Mouse (Mus musculus) hindbrain, embryonic 12.5 days (tissue): ENCODE data around the gene Actn3. TPM values are rescaled to one million over a fixed set of nuclear protein-coding genes. Genes with fewer than 3 reads are reported as not detected.
"Not testable (repeated sequence)": the region's sequence is repeated elsewhere in the genome, so short reads cannot be mapped to it uniquely, and the experiment has no call there.

ENCODE experiments used
- ATAC-seq: fragments of 200-750 bp; cut with Nextera tagmentation; 2 replicates; pipeline ENCODE4 v1.8.0; 2017; ENCODE audit warnings: moderate TSS enrichment; ENCODE audit not compliant: low FRiP score
- H3K27ac ChIP-seq: fragments of 300-500 bp; sonication (generic); 2 replicates; pipeline ENCODE4 v1.5.1; 2016; ENCODE audit warnings: mild to moderate bottlenecking
- H3K27me3 ChIP-seq: fragments of 300-500 bp; sonication (generic); 2 replicates; pipeline ENCODE4 v1.6.1; 2016; ENCODE audit warnings: mild to moderate bottlenecking
- H3K36me3 ChIP-seq: fragments of 300-500 bp; sonication (generic); 2 replicates; pipeline ENCODE4 v1.6.1; 2016; ENCODE audit warnings: mild to moderate bottlenecking
- H3K4me1 ChIP-seq: fragments of 300-500 bp; sonication (generic); 2 replicates; pipeline ENCODE4 v1.6.1; 2016
- H3K4me2 ChIP-seq: fragments of 300-500 bp; sonication (generic); replicated peaks from 2 replicates; pipeline ENCODE4 v1.6.1; 2016; ENCODE audit warnings: mild to moderate bottlenecking
- H3K4me3 ChIP-seq: fragments of 300-500 bp; sonication (generic); 2 replicates; pipeline ENCODE4 v1.5.1; 2016; ENCODE audit warnings: mild to moderate bottlenecking
- H3K9ac ChIP-seq: fragments of 300-500 bp; sonication (generic); 2 replicates; pipeline ENCODE4 v1.6.1; 2016; ENCODE audit warnings: mild to moderate bottlenecking, moderate library complexity
- H3K9me3 ChIP-seq: fragments of 300-500 bp; sonication (generic); replicated peaks from 2 replicates; pipeline ENCODE4 v1.6.1; 2016; ENCODE audit warnings: mild to moderate bottlenecking
- WGBS: fragments of 180-500 bp; shearing (Covaris S2); methylation state at CpG from one replicate; pipeline ENCODE4 v1.1.7; 2016; 5-methylcytosine and 5-hydroxymethylcytosine counted together
- polyA plus RNA-seq: library from polyadenylated mRNA; unstranded; fragments of >200 nt; fragmentation: Nextera tagmentation; extraction: Ambion mirVana; gene quantifications from 2 replicates; pipeline ENCODE4 v1.2.1, GENCODE M21; 2016

Actn3 gene
- polyA plus RNA-seq, 1 experiment from 2014 or later, result 2.6 TPM

- 79% methylated on average over 3 of the region's 3 CpGs for WGBS
Measured at GRCm38 (mm10) chr19:4891798-4892197, 14.1 kb upstream of the Actn3 start.

GRCm38 (mm10) chr19:4889791-4890190 lies 12.1 kb upstream of the Actn3 start:
- H3K4me2 ChIP-seq, result no peak overlapping the region
- H3K9ac ChIP-seq, result no peak overlapping the region
- H3K27ac ChIP-seq, result no peak overlapping the region
- no peaks in the 10 kb centered on the region for H3K4me1 ChIP-seq
- H3K36me3 ChIP-seq, result peaks cover 51% of the 10 kb centered on the region
- H3K9me3 ChIP-seq, result no peaks in the 10 kb centered on the region
- H3K4me3 ChIP-seq, result no peak overlapping the region
- WGBS, result 83% methylated on average over 10 of the region's 10 CpGs
- no peak for ATAC-seq
- H3K27me3 ChIP-seq, result no peaks in the 10 kb centered on the region

More at GRCm38 (mm10) chr19:4891798-4892197, 14.1 kb upstream of the Actn3 start:
- Histone ChIP-seq H3K9ac (no peak overlapping the region), H3K9me3 (no peaks in the 10 kb centered on the region), H3K4me3 (no peak overlapping the region), H3K4me2 (no peak overlapping the region), H3K36me3 (peaks cover 58% of the 10 kb centered on the region), H3K27ac (no peak overlapping the region), H3K4me1 (no peaks in the 10 kb centered on the region), H3K27me3 (no peaks in the 10 kb centered on the region)
- ATAC-seq, result no peak

GRCm38 (mm10) chr19:4883961-4884360 lies 6.3 kb upstream of the Actn3 start:
- H3K9ac ChIP-seq, result no peak overlapping the region
- 86% methylated on average over 4 of the region's 4 CpGs for WGBS
- ATAC-seq, result no peak

GRCm38 (mm10) chr19:4879324-4879703 lies 1.6 kb upstream of the Actn3 start:
- H3K4me3 ChIP-seq, result peak overlapping the region; percentile 96
- H3K9ac ChIP-seq, result peak overlapping the region; percentile 82

More at GRCm38 (mm10) chr19:4883961-4884360, 6.3 kb upstream of the Actn3 start:
- Histone ChIP-seq H3K4me2 (no peak overlapping the region), H3K27me3 (no peaks in the 10 kb centered on the region), H3K27ac (no peak overlapping the region), H3K4me1 (peaks cover 13% of the 10 kb centered on the region), H3K4me3 (no peak overlapping the region), H3K9me3 (no peaks in the 10 kb centered on the region), H3K36me3 (peaks cover 9% of the 10 kb centered on the region)

GRCm38 (mm10) chr19:4878405-4879323 lies 955 bp upstream of the Actn3 start, which contains the start of gene Zdhhc24:
Gene Zdhhc24, plus strand, starts transcription at chr19:4878668.
- 1% methylated on average over 51 of the region's 52 CpGs for WGBS
- peak within 1 kb of the TSS; percentile 71 for H3K27ac ChIP-seq
- peak within 1 kb of the TSS; percentile 82 for H3K9ac ChIP-seq
- ATAC-seq, result peak; percentile 98
- peak within 1 kb of the TSS; percentile 92 for H3K4me2 ChIP-seq
- H3K36me3 ChIP-seq, result peaks cover 6% of the 10 kb centered on the region
- H3K9me3 ChIP-seq, result no peaks in the 10 kb centered on the region
- peak within 1 kb of the TSS; percentile 96 for H3K4me3 ChIP-seq
- 0 out of 2 replicates have a peak, but pooled peaks cover 5% of the 10 kb centered on the region for H3K27me3 ChIP-seq
- H3K4me1 ChIP-seq, result peaks cover 21% of the 10 kb centered on the region

More at GRCm38 (mm10) chr19:4879324-4879703, 1.6 kb upstream of the Actn3 start:
- no peak for ATAC-seq
- peaks cover 21% of the 10 kb centered on the region for H3K4me1 ChIP-seq
- whole genome bisulfite sequencing, result 70% methylated on average over 10 of the region's 10 CpGs
- peaks cover 8% of the 10 kb centered on the region for H3K36me3 ChIP-seq
- no peaks in the 10 kb centered on the region for H3K9me3 ChIP-seq
- 0 out of 2 replicates have a peak, but pooled peaks cover 5% of the 10 kb centered on the region for H3K27me3 ChIP-seq
- H3K4me2 ChIP-seq, result peak overlapping the region; percentile 92
- no peak overlapping the region for H3K27ac ChIP-seq

- Histone ChIP-seq H3K9ac (no peak overlapping the region), H3K4me2 (no peak overlapping the region), H3K9me3 (no peaks in the 10 kb centered on the region), H3K27ac (no peak overlapping the region), H3K4me3 (no peak overlapping the region), H3K27me3 (0 out of 2 replicates have a peak, but pooled peaks cover 5% of the 10 kb centered on the region), H3K4me1 (peaks cover 21% of the 10 kb centered on the region), H3K36me3 (no peaks in the 10 kb centered on the region)
- WGBS, result 52% methylated on average over 3 of the region's 3 CpGs
- no peak for ATAC-seq
Measured at GRCm38 (mm10) chr19:4876755-4877154, 954 bp downstream of the Actn3 start.

GRCm38 (mm10) chr19:4876241-4876640 lies 1.5 kb downstream of the Actn3 start:
- 75% methylated on average over 3 of the region's 4 CpGs for WGBS
- Histone ChIP-seq H3K9me3 (no peaks in the 10 kb centered on the region), H3K27ac (no peak overlapping the region), H3K4me3 (no peak overlapping the region), H3K4me2 (no peak overlapping the region), H3K9ac (no peak overlapping the region), H3K4me1 (peaks cover 21% of the 10 kb centered on the region), H3K27me3 (peaks cover 5% of the 10 kb centered on the region; the same call in 1 of the 2 replicates), H3K36me3 (no peaks in the 10 kb centered on the region)
- no peak for ATAC-seq

- H3K9ac ChIP-seq, H3K4me3 ChIP-seq, H3K4me2 ChIP-seq, H3K9me3 ChIP-seq, ATAC-seq, H3K36me3 ChIP-seq, H3K27ac ChIP-seq, H3K27me3 ChIP-seq: not testable (repeated sequence)
- H3K4me1 ChIP-seq, result peaks cover 14% of the 10 kb centered on the region
- 81% methylated on average over 1 of the region's 1 CpGs for WGBS
Measured at GRCm38 (mm10) chr19:4874613-4875012, 3.1 kb downstream of the Actn3 start.

- Histone ChIP-seq H3K36me3 (peaks cover 10% of the 10 kb centered on the region), H3K9me3 (no peaks in the 10 kb centered on the region), H3K27ac (no peak overlapping the region), H3K9ac (no peak overlapping the region), H3K4me1 (peaks cover 6% of the 10 kb centered on the region; the same call in 1 of the 2 replicates), H3K27me3 (peaks cover 5% of the 10 kb centered on the region; the same call in 1 of the 2 replicates), H3K4me3 (0 out of 2 replicates have a peak overlapping the region, but pooled peaks have one; percentile 4), H3K4me2 (peak overlapping the region; percentile 13; the same call in 1 of the 2 replicates)
- 8% methylated on average over 17 of the region's 17 CpGs for WGBS
- no peak for ATAC-seq
Measured at GRCm38 (mm10) chr19:4865147-4865546, 12.6 kb downstream of the Actn3 start.

- no peak overlapping the region for H3K9ac ChIP-seq
- no peak overlapping the region for H3K4me2 ChIP-seq
- 0 out of 2 replicates have a peak overlapping the region, but pooled peaks have one; percentile 17 for H3K27ac ChIP-seq
- H3K4me1 ChIP-seq, result peaks cover 6% of the 10 kb centered on the region; the same call in 1 of the 2 replicates
- peaks cover 5% of the 10 kb centered on the region; the same call in 1 of the 2 replicates for H3K27me3 ChIP-seq
- no peak overlapping the region for H3K4me3 ChIP-seq
- 60% methylated on average over 6 of the region's 6 CpGs for WGBS
- ATAC-seq, result 0 out of 2 replicates have a peak, but pooled peaks have one; percentile 29
- peaks cover 16% of the 10 kb centered on the region for H3K36me3 ChIP-seq
- no peaks in the 10 kb centered on the region for H3K9me3 ChIP-seq
Measured at GRCm38 (mm10) chr19:4863048-4863447, 14.7 kb downstream of the Actn3 start.

- Histone ChIP-seq H3K9ac (no peak overlapping the region), H3K4me3 (no peak overlapping the region), H3K36me3 (peaks cover 16% of the 10 kb centered on the region), H3K9me3 (no peaks in the 10 kb centered on the region), H3K27ac (no peak overlapping the region), H3K4me1 (peaks cover 17% of the 10 kb centered on the region), H3K4me2 (no peak overlapping the region), H3K27me3 (no peaks in the 10 kb centered on the region)
- WGBS, result 80% methylated on average over 6 of the region's 6 CpGs
- ATAC-seq, result no peak
Measured at GRCm38 (mm10) chr19:4859081-4859480, 18.6 kb downstream of the Actn3 start.

- Histone ChIP-seq H3K4me3 (peak overlapping the region; percentile 57), H3K4me2 (peak overlapping the region; percentile 91), H3K27ac (no peak overlapping the region), H3K9me3 (no peaks in the 10 kb centered on the region), H3K27me3 (no peaks in the 10 kb centered on the region), H3K9ac (no peak overlapping the region), H3K36me3 (peaks cover 14% of the 10 kb centered on the region), H3K4me1 (peaks cover 14% of the 10 kb centered on the region)
- WGBS, result 73% methylated on average over 4 of the region's 4 CpGs
- no peak for ATAC-seq
Measured at GRCm38 (mm10) chr19:4855951-4856350, 21.8 kb downstream of the Actn3 start.
